Mouse (Mus musculus) layer of hippocampus, postnatal 25 days (tissue): ENCODE data around the gene Fbxo17. TPM values are rescaled to one million over a fixed set of nuclear protein-coding genes. Genes with fewer than 3 reads are reported as not detected.
"Not testable (repeated sequence)": the region's sequence is repeated elsewhere in the genome, so short reads cannot be mapped to it uniquely, and the experiment has no call there.

Source experiments
- DNase-seq, 2 experiments: peaks; one replicate each; pipeline ENCODE4 v3.0.0; 2022; ENCODE audit warnings: mixed read lengths in 2 of 2, low spot score in 1 of 2; ENCODE audit errors: extremely low spot score in 1 of 2
- total RNA-seq, 2 experiments: library from RNA; stranded (reverse); gene quantifications; 2 replicates each; pipeline ENCODE4 v1.2.3; 2021

The Fbxo17 gene
- total RNA-seq, result 1 to 10 TPM; 1.1 to 2.2 TPM

- DNase-seq, result peak in 1 of 2 experiments; percentile 23
These were observed at the start of gene Fbxo17 for GRCm38 (mm10) chr7:28716590-28717281. Gene Fbxo17 (plus strand): TSS chr7:28716804.

GRCm38 (mm10) chr7:28671172-28671571, 45.4 kb upstream of the Fbxo17 start:
- DNase-seq, result no peak

- DNase-seq, result no peak
These were observed 44.3 kb upstream of the Fbxo17 start for GRCm38 (mm10) chr7:28672276-28672675.

GRCm38 (mm10) chr7:28672786-28673185, 43.8 kb upstream of the Fbxo17 start:
- DNase-seq, result not testable (repeated sequence)

- DNase-seq, result no peak
These were observed 41.6 kb upstream of the Fbxo17 start for GRCm38 (mm10) chr7:28674994-28675393.

- no peak for DNase-seq
These were observed 40.9 kb upstream of the Fbxo17 start for GRCm38 (mm10) chr7:28675746-28676145.

- DNase-seq, result no peak
These were observed 39.6 kb upstream of the Fbxo17 start for GRCm38 (mm10) chr7:28676811-28677541.

- DNase-seq, result no peak
These were observed 39.0 kb upstream of the Fbxo17 start for GRCm38 (mm10) chr7:28677624-28678023.

- DNase-seq, result no peak
These were observed 25.5 kb upstream of the Fbxo17 start for GRCm38 (mm10) chr7:28691075-28691474.

GRCm38 (mm10) chr7:28692545-28693320, 23.9 kb upstream of the Fbxo17 start, which contains the start of gene Fbxo27:
Gene Fbxo27 (plus strand): TSS chr7:28692849.
- DNase-seq, result peak in 1 of 2 experiments; percentile 43

- peak; percentile 34 to 56 for DNase-seq
These were observed 23.2 kb upstream of the Fbxo17 start for GRCm38 (mm10) chr7:28693321-28693966.

- DNase-seq, result no peak
These were observed 22.2 kb upstream of the Fbxo17 start for GRCm38 (mm10) chr7:28694423-28694822.

GRCm38 (mm10) chr7:28694966-28695511, 21.6 kb upstream of the Fbxo17 start:
- DNase-seq, result no peak

- DNase-seq, result no peak
These were observed 19.3 kb upstream of the Fbxo17 start for GRCm38 (mm10) chr7:28697277-28697676.

- no peak for DNase-seq
These were observed 16.3 kb upstream of the Fbxo17 start for GRCm38 (mm10) chr7:28700269-28700668.

- DNase-seq, result not testable (repeated sequence)
These were observed 15.3 kb upstream of the Fbxo17 start for GRCm38 (mm10) chr7:28701306-28701705.

- DNase-seq, result no peak
These were observed 13.9 kb upstream of the Fbxo17 start for GRCm38 (mm10) chr7:28702601-28703143.

GRCm38 (mm10) chr7:28709454-28709853, 7.2 kb upstream of the Fbxo17 start:
- DNase-seq, result no peak

- DNase-seq, result no peak
These were observed 5.6 kb upstream of the Fbxo17 start for GRCm38 (mm10) chr7:28710962-28711361.

GRCm38 (mm10) chr7:28714667-28715066, 1.9 kb upstream of the Fbxo17 start:
- no peak for DNase-seq
